Mouse (Mus musculus): ENCODE data around the gene Slc35e3.

DNA sequence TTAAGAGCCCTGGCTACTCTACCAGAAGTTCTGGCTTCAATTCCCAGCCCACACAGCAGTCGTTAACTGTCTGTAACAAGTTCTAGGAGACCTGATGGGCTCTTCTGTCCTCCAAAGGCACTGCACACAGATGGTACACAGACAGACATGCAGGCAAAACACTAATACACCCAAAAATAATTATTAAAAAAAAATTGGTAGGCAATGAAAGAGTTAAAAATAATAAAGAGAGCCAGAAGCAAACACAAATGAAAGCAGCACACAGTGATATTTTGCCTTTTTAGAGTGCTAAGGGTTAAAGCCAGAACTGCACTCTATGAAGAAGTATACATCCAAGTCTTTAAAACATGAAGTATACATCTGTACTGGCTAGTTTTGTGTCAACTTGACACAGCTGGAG, 45.7 kb downstream of the Slc35e3 start:
- TF ChIP-seq GATA1 (IDR thresholded peaks at IDR 0.05; ENCODE audit: low read length) (no peak), TAL1 (IDR thresholded peaks at IDR 0.05; ENCODE audit: low read length) (no peak)
